Mouse (Mus musculus) cortical plate, adult 2 months (tissue): ENCODE measurements around the gene Gm43064.

Experiments used
- CTCF ChIP-seq: fragments of 200-500 bp; IDR thresholded peaks from 2 replicates; pipeline ENCODE4 v1.5.1; 2011; ENCODE audit warnings: mild to moderate bottlenecking, control low read depth, low read length; ENCODE audit not compliant: insufficient read depth; ENCODE audit errors: extremely low read depth
- POLR2A ChIP-seq: fragments of 200-500 bp; IDR thresholded peaks from 2 replicates; pipeline ENCODE4 v1.6.1; 2011; ENCODE audit warnings: mild to moderate bottlenecking, low read length, control low read depth; ENCODE audit not compliant: insufficient read depth; ENCODE audit errors: extremely low read depth

GRCm38 (mm10) chr3:103778660-103779059 lies 30.7 kb upstream of the Gm43064 start:
- TF ChIP-seq POLR2A = no peak
- no peak for TF ChIP-seq CTCF
